Mouse (Mus musculus) ES-E14 (cell line): ENCODE results near the gene S100a11. TPM values are rescaled to one million over a fixed set of nuclear protein-coding genes. Genes with fewer than 3 reads are reported as not detected.

Experiments used
- DNase-seq: peaks from one replicate; pipeline ENCODE4 v3.0.0-alpha.2; 2013; ENCODE audit warnings: low read depth, low spot score
- H3K27ac ChIP-seq: 2 replicates; pipeline ENCODE4 v1.5.1; 2012; ENCODE audit warnings: low read depth, mild to moderate bottlenecking, low read length, moderate library complexity, mixed read lengths; ENCODE audit not compliant: poor library complexity, insufficient read depth, severe bottlenecking
- H3K36me3 ChIP-seq: 2 replicates; pipeline ENCODE4 v1.6.1; 2012; ENCODE audit warnings: mild to moderate bottlenecking, low read length, moderate library complexity, mixed read lengths; ENCODE audit not compliant: control insufficient read depth, poor library complexity, insufficient read depth, severe bottlenecking
- H3K4me1 ChIP-seq, 2 experiments: fragments of 150-350 bp in 1 of 2; sonication (generic) in 1 of 2; 2 replicates each; pipeline ENCODE4 v1.6.1; 2012; ENCODE audit warnings: low read length in 2 of 2, mild to moderate bottlenecking in 1 of 2, mixed read lengths in 1 of 2; ENCODE audit not compliant: control insufficient read depth in 2 of 2, insufficient read depth in 2 of 2, poor library complexity in 1 of 2
- H3K4me3 ChIP-seq, 2 experiments: fragments of 150-350 bp in 1 of 2; sonication (generic) in 1 of 2; 2 replicates each; pipeline ENCODE4 v1.5.1; 2012; ENCODE audit warnings: low read length in 2 of 2, low read depth in 1 of 2, mild to moderate bottlenecking in 1 of 2, mixed read lengths in 1 of 2; ENCODE audit not compliant: insufficient read depth in 1 of 2, poor library complexity in 1 of 2, severe bottlenecking in 1 of 2
- H3K9ac ChIP-seq: 2 replicates; pipeline ENCODE4 v1.6.1; 2012; ENCODE audit warnings: low read depth, mild to moderate bottlenecking, low read length, mixed read lengths; ENCODE audit not compliant: poor library complexity, insufficient read depth, severe bottlenecking
- H3K9me3 ChIP-seq: fragments of 150-350 bp; sonication (generic); 2 replicates; pipeline ENCODE4 v1.6.1; 2012; ENCODE audit warnings: low read depth, mild to moderate bottlenecking, low read length; ENCODE audit not compliant: control insufficient read depth, insufficient read depth
- CHD2 ChIP-seq: IDR thresholded peaks from 2 replicates; pipeline ENCODE4 v1.6.1; 2014; ENCODE audit warnings: mild to moderate bottlenecking, low read depth, low read length, inconsistent platforms
- HCFC1 ChIP-seq: IDR thresholded peaks from 2 replicates; pipeline ENCODE4 v1.6.1; 2012; ENCODE audit warnings: low read length, inconsistent platforms, borderline replicate concordance; ENCODE audit not compliant: insufficient read depth
- MAFK ChIP-seq: IDR thresholded peaks from 2 replicates; pipeline ENCODE4 v1.6.1; 2014; ENCODE audit warnings: mild to moderate bottlenecking, low read depth, low read length, inconsistent platforms; ENCODE audit not compliant: insufficient read depth
- ZC3H11A ChIP-seq: IDR thresholded peaks from 2 replicates; pipeline ENCODE4 v1.6.1; 2012; ENCODE audit warnings: low read depth, mild to moderate bottlenecking, inconsistent platforms, low read length, borderline replicate concordance
- ZNF384 ChIP-seq: IDR thresholded peaks from 2 replicates; pipeline ENCODE4 v1.6.1; 2012; ENCODE audit warnings: low read depth, low read length, inconsistent platforms
- in situ Hi-C, 2 experiments: fragments of 600-800 bp; cut with MboI; formaldehyde crosslinking; loops; one replicate each; pipeline ENCODE4 v1.15.1; 2025; ENCODE audit warnings: low sequenced_read_pairs in 2 of 2, inconsistent platforms in 1 of 2; ENCODE audit not compliant: unreplicated experiment in 2 of 2
- total RNA-seq: library from RNA; depleted of rRNA; stranded (reverse); fragments of 300-350 nt; gene quantifications from 2 replicates; pipeline ENCODE4 v1.2.3, GENCODE M21; 2012

S100a11 gene
- total RNA-seq, 1 experiment = 37.2 TPM

DNA sequence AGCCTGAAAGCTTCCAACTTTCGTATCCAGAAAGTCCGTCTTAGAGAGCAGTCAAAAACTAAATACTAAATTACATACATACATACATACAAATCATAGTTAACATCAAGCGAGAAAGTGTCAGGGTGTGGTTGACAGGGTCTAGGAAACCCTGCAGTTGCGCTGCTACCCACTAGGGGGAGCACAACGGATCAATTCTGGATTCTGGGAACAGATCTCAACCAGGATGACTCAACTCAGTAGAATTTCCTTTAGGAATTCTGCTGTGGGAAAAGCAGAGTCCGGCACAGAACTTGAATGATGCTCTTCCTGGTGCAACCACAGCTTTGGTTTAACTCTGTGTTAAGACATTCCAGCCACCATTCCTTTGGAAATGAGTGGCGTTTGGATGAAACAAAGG is 2.3 kb downstream of the S100a11 start:
- H3K4me3 ChIP-seq = no peak overlapping the region
- 0 out of 2 replicates have a peak, but pooled peaks cover 2% of the 10 kb centered on the region for H3K36me3 ChIP-seq
- peaks cover 0 to 7% of the 10 kb centered on the region in 2 experiments; a peak in 1 of 4 replicates for H3K4me1 ChIP-seq
- no peaks in the 10 kb centered on the region for H3K9me3 ChIP-seq
- DNase-seq = peak; percentile 65
- TF ChIP-seq ZNF384 = no peak
- no peak for TF ChIP-seq MAFK
- TF ChIP-seq ZC3H11A = no peak
- no peak for TF ChIP-seq CHD2
- no peak for TF ChIP-seq HCFC1
- in situ Hi-C loops = no loop called here
- no peak overlapping the region for H3K9ac ChIP-seq
- H3K27ac ChIP-seq = no peak overlapping the region

DNA sequence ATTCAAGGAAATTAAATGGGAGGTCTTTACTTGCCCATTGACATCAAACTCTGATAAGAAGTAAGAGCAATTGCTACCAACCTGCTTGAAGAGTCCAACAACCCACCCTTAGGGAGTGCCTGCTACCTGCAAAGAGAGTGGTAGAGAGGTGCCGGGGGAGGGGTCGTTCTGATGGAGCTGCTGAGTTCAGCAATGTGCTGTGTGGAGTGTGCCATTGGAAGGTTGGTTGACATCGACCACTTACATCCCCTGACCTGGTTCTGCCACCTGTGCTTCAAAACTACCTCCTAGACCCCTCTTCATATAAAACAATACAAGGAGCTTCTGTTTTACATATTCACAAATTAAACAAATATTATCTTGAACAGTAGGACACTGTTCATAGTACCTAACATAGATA is 7.0 kb downstream of the S100a11 start:
- TF ChIP-seq HCFC1 = no peak
- no peak for TF ChIP-seq ZC3H11A
- no peak for TF ChIP-seq CHD2
- TF ChIP-seq MAFK = no peak
- no peak for TF ChIP-seq ZNF384
- no peak for DNase-seq
- in situ Hi-C loops = no loop called here
- H3K9ac ChIP-seq = no peak overlapping the region
- no peaks in the 10 kb centered on the region for H3K9me3 ChIP-seq
- 0 out of 2 replicates have a peak, but pooled peaks cover 2% of the 10 kb centered on the region for H3K36me3 ChIP-seq
- no peak overlapping the region for H3K4me3 ChIP-seq
- H3K4me1 ChIP-seq = peaks cover 0 to 3% of the 10 kb centered on the region in 2 experiments; a peak in 1 of 4 replicates
- H3K27ac ChIP-seq = no peak overlapping the region

DNA sequence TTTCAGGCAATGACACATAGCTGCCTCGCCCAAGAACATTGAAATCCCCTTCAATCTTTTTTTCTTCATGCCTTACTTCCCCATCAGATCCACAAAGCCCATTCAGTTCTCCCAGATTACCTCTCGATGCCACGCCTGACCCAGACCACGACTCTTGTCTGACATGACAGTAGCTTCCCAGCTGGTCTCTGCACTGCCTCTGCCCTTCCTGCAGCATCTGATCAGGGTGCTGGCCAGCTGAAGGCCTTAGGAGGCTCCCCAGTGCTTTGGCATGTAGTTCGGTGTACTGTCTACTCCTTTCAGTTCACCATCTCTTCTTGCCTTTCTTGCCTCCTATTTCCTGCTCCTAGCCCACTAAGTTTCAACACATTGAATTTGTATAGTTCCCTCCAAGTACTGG is 8.5 kb downstream of the S100a11 start:
- TF ChIP-seq ZNF384 (no peak), ZC3H11A (no peak)
- Histone ChIP-seq H3K9me3 (no peaks in the 10 kb centered on the region), H3K36me3 (0 out of 2 replicates have a peak, but pooled peaks cover 2% of the 10 kb centered on the region), H3K4me1 (no peaks in the 10 kb centered on the region), H3K27ac (no peak overlapping the region), H3K4me3 (no peak overlapping the region), H3K9ac (no peak overlapping the region)
- in situ Hi-C loops = no loop called here
- DNase-seq = no peak

DNA sequence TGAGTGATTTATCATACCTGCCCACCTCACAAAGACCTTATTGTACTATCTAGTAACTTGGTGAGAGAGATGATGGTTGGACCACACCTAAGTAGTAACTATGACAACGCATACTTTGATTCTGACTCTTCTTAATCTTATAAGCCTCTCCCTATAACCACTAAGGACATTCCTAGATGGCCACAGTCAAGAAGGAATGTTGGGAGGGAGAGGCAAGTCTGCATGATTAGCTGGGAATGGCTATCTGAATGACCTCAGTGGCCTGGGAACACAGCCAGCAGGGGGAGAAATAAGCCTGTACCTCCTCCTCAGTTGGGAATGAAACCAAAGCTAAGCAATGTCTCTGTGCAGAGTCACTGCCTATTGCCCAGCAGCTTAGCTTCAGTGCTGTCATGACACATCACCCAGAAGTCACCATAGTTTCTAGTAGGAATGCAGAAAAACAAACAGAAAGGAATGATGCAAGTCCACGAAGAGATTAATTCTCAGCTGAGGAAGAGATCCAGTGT is 16.8 kb downstream of the S100a11 start:
- no peak for DNase-seq
- Histone ChIP-seq H3K9me3 (no peaks in the 10 kb centered on the region), H3K9ac (no peak overlapping the region), H3K4me3 (no peak overlapping the region), H3K36me3 (no peaks in the 10 kb centered on the region), H3K4me1 (no peaks in the 10 kb centered on the region), H3K27ac (no peak overlapping the region)
- in situ Hi-C loops = no loop called here
- TF ChIP-seq MAFK = no peak
- TF ChIP-seq ZNF384 = no peak
- no peak for TF ChIP-seq CHD2
- no peak for TF ChIP-seq ZC3H11A
- TF ChIP-seq HCFC1 = no peak

DNA sequence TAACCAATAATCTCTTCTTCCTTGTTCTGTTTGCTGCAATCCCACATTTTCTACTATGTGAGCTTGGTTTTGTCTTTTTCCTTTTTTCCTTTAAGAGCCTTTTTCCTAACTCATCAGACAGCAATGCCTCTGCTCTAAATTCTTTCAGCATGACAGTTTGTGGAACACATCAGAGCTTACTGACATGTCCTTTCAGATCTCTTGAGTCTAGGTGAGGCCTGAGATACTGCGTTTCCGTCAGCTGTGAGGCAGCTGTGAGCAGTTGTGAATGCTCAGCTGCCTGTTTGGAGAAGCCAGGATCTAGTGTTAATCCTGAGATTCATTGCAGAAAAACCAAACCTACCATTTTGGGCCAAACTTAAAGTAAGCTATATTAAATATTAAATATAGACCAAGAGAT is 18.2 kb downstream of the S100a11 start:
- Histone ChIP-seq H3K4me1 (no peaks in the 10 kb centered on the region), H3K9me3 (no peaks in the 10 kb centered on the region), H3K36me3 (no peaks in the 10 kb centered on the region), H3K27ac (no peak overlapping the region), H3K9ac (no peak overlapping the region), H3K4me3 (no peak overlapping the region)
- in situ Hi-C loops = no loop called here
- DNase-seq = no peak
- no peak for TF ChIP-seq MAFK
- no peak for TF ChIP-seq ZC3H11A
- no peak for TF ChIP-seq HCFC1
- no peak for TF ChIP-seq ZNF384
- TF ChIP-seq CHD2 = no peak
